Mouse (Mus musculus) NIH3T3 (cell line): ENCODE measurements around the gene Eif4a2.
"Not testable (repeated sequence)": the region's sequence is repeated elsewhere in the genome, so short reads cannot be mapped to it uniquely, and the experiment has no call there.

Experiments used
- DNase-seq: peaks from one replicate; pipeline ENCODE4 v3.0.0-alpha.2; 2012; ENCODE audit warnings: low read depth

The Eif4a2 gene

DNA sequence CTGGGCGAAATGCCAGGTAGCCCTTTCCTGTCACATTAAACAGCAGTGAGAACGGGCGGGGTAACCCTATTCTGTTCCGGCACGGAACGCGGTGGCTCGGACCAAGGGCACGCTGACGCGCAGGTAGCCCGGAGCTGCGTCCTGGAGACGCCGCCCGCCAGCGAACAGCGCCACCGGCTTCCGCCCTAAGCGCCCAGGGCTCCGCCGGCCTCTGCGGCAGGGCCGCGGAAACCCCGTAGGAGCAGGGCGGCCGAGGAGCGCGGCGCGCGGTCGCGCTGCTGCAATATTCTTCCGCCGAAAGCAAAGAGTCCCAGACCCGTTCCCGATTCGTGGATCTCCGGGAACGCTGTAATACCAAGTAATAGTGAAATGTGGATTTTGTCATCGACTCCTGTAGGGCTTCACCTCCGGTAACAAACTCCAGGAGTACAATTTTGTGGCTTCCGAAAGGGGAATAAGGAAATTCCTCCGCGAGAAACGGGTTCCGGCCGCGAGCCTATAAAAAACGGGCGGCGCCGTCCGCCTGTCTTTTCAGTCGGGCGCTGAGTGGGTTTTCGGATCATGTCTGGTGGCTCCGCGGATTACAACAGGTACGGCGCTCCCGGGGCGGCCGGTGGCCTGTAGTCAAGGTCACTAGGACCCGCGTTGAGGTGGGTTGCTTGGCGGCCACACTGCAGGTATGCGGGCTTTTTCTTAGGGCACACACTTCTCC lies at the start of gene Eif4a2:
Gene Eif4a2, plus strand, starts transcription at position 214 of the 712 bp plus-strand sequence.
- DNase-seq = peak; percentile 96

DNA sequence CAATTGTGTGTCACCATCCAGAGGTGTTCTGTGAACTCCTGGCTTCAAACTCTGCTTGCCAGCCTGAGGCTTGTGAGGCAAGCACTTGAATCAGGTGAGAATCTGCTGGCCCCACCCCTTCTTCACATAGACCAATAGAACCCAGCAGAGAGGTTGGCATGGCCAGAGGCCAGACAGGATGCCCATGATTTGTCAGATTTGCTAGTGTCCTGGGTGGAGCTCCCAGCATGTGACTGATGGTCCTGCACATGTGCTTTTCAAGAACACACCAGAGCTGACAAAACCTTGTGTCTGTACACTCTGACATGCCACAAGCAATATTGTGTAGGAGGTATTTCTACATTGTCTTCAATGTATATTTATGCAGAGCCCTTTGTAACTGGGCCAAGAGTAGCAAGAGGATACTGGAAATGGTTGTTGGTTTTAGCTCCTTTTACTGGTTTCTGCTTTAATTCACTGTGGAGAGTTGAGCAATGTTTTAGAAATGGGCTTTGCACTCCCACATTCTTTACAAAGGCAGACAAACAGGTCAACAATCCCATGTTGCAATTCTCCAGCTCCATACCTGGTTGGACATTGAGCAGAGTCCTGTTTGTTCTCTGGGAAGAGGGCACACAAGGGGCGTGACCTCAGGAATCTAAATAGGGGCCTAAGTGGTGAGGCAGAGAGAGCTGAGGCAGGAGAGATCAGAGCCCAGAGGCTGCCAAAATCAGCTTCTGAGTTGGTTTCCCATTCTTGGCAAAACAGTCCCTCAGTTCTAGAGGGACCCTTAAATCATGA lies 49.4 kb upstream of the Eif4a2 start, which contains the start of gene Kng1:
Gene Kng1, plus strand, starts transcription at position 198 of the 780 bp plus-strand sequence.
- DNase-seq = not testable (repeated sequence)

DNA sequence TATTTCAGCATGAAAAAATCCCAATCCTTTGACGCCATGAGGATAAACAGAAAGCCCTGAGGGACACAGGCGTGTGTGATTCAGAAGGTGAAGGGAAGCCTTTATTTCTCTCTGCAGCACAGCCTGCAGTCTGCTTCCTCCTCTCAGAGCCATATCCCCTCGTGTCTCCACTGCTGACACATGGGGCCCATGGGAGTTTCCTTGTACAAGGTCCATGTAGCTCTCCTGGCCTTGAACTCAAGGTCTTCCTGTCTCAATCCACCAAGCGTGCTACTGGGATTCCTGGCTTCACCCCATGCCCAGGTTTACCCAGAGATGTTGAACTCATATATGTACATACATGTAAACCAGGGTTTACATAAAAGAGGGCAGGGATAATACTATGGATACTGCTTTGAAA lies 47.6 kb upstream of the Eif4a2 start:
- not testable (repeated sequence) for DNase-seq

DNA sequence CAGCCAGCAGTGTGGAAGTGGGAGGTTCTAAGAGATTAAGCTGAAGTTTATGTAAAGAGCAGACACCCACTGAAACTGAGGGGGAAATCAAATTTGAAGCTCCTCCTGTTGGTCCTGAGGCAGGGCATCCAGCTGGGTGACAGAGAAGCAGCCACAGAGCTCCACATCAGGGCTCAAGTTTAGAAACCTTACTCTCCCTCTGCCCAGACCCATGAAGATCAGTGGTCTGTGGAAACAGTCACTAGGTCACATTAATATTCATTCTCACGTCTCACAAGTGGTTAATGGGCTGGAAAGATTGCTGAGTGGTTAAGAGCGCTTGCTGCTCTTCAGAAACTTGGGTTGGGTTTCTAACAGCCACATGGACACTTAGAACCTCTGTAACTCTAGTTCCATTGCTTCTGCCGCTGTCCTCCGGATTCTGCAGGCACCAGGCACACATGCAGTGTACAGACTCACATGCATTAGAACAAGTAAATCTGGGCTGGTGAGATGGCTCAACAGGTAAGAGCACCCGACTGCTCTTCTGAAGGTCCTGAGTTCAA lies 46.4 kb upstream of the Eif4a2 start:
- DNase-seq = not testable (repeated sequence)

DNA sequence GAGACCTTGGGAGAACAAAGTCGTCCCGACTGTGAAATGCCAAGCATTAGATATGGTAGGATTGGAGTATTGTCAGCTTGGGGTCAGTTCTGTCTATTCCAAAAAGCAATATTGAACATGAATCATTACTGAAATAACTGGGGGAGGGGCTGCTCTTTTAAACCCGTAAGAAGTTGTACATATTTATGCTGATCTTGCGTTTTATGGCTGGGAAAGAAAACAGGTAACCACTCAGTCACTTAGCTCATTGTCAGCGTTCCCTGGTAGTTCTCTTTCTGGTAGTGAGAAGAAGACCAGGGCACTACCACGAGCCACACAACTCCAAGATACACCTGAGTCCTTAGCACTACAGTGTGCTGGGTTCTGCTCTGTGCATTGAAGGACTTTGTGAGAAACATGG lies 29.7 kb upstream of the Eif4a2 start:
- not testable (repeated sequence) for DNase-seq

DNA sequence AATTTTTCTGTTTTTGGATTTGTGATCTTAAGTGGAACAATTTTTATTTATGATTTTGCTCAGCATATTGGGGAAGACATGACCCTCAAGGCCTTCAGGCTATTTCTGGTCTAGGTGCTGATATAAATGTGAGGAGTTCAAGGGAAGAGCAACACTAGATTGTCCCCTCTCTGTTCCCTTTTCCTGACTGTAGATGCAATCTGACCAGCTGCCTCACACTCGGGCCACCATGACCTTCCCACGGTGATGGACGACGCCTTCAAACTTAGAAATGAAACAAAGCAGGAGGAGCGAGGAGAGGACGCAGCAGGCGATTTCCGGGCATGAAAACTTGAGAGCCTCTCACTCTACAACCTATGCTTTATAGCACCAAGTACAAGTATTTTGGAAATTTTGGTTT lies 20.1 kb upstream of the Eif4a2 start:
- DNase-seq = not testable (repeated sequence)

DNA sequence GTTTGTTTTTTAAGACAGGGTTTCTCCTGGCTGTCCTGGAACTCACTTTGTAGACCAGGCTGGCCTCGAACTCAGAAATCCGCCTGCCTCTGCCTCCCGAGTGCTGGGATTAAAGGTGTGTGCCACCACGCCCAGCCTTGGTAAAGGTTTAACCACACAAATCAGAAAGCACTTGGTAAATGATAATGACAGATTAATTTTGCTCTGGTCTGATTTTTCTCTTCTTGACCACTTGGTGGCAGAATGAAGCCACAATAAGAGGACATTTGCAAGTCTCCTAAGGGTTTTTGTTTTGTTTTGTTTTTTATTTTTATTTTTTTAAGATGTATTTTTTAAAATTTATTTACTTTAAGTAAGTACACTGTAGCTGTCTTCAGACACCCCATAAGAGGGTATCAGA lies 19.5 kb upstream of the Eif4a2 start:
- peak; percentile 61 for DNase-seq

DNA sequence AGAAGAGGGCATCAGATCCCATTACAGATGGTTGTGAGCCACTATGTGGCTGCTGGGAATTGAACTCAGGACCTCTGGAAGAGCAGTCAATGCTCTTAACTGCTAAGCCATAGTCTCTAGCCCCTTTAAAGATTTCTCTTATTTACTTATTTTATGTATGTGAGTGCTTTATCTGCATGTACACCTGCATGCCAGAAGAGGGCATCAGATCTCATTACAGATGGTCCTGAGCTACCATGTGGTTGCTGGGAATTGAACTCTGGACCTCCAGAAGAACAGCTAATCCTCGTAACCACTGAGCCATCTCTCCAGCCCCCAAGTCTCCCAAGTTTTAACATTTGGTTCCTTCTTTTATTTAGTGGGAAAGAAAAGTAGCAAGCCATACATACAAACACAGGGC lies 18.8 kb upstream of the Eif4a2 start:
- DNase-seq = peak; percentile 6

DNA sequence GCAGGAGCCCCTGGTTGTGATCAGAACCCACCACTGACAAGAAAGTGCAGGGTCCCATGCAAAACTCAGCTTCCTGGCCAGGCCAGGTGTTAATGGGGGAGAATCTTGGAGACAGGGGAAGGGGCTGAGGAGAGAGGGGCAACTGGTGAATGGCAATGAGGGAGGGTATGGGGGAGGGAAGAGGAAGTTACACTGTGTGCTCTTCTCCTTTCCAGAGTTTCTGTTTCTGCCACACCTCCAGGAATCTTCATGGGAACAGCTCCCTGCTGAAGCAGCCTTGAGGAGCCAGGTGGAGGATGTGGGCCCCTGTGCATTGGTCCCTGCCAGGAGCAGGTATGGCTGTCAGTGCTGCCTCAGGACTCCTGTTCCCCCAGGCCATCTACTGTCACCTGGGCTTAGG lies 15.9 kb upstream of the Eif4a2 start:
- DNase-seq = not testable (repeated sequence)

DNA sequence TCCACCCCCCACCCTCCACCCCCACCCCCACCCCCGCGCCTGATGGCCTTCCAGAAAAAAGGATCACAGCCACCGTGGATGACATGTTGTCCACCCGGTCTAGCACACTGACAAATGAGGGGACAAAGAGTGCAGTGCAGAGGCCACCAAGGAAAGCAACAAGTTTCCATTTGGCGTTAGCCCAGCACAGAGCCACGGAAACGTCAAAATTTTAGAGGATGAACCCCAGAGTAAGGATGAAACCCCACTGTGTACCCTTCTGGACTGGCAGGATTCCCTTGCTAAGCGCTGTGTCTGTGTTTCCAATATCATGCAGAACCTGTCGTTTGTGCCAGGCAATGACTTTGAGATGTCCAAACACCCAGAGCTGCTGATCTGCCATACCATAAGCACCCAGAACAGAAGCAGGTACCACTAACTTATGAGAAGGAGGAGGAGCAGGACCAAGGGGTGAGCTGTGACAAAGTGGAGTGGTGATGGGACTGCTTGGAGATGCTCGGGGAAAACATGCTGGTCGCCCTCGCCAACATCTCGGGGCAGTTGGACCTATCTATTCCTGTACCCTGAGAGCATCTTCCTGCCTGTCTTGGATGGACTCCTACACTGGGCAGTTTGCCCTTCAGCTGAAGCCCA lies 13.8 kb upstream of the Eif4a2 start:
- no peak for DNase-seq

DNA sequence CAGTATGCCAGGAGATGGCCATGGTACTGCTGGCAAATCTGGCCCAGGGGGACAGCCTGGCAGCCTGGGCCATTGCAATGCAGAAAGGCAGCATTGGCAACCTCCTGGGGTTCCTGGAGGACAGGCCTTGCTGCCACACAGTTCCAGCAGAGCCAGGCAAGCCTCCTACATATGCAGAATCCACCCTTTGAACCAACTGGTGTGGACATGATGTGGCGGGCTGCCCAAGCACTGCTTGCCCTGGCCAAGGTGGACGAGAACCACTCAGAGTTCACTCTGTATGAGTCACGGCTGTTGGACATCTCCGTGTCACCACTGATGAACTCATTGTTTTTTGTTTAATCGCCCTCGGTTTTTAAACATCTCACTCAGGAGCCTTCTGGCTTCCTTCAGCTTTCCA lies 13.1 kb upstream of the Eif4a2 start:
- DNase-seq = peak; percentile 43

DNA sequence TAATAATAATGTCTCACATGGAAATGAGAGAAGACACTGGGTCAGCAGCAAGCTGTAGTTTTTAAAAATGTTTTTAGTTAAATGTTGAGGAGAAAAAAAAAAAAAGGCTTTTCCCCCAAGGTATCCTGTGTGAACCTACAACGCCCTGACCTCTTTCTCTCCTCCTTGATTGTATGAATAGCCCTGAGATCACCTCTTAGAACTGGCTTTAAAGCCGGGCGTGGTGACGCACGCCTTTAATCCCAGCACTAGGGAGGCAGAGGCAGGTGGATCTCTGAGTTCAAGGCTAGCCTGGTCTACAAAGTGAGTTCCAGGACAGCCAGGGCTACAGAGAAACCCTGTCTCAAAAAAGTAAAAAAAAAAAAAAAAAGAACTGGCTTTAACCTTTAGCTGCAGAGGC lies 11.7 kb upstream of the Eif4a2 start:
- DNase-seq = not testable (repeated sequence)

DNA sequence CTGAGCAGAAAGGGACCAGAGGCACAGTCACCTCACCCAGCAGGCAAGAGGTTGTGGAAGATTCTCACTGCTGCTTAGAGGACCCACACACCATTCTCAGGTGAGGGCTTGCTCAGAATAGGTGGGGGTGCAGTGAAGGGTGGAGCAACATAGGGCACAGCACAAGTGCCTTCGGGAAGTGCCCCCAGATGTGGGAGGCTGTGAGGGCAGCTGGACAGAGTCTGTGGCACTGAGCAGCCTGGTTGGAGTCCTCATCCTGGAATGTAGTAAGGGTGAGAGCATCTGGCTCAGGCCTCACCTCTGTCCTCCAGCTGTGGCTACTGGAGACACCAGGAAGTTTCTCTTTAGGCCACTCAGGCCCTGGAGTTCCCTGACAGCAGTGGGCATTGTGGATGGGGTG lies 10.4 kb upstream of the Eif4a2 start:
- not testable (repeated sequence) for DNase-seq

DNA sequence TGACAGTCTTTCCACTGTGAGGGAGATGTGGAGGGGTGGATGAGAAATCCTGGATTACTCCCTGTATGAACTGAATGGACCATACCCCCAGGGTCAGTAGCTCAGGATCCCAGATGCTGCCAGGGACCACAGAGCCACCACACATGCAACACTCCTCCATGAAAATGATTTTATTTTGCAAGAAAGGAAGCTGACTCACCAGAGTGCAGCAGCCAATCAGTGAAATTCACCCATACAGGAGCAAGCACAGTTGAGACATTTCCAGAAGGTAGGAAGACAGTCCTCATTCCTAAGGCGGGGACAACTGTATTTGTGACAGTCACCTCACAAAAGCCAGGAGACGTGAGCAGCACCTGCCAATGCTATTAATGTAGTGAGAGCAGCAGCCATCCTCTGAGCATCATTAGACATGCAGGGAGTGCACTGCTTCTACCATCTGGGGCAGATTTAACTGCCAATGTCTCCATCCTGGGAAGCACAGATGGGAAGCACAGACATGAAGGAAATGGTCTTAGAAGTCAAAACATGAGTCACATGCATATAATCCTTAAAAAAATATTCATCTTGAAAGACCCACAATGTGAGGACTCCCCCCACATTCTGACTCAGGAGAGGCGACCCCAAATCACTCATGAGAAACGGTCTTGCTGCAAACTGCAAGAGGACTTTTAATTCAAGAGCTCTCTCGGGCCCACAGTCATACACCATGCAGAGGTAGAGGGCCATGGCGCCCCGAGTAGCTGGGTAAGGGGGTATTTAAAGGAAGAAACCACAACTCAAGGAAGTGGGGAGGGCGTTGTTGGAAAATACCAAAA lies 9.7 kb upstream of the Eif4a2 start:
- DNase-seq = peak; percentile 14

DNA sequence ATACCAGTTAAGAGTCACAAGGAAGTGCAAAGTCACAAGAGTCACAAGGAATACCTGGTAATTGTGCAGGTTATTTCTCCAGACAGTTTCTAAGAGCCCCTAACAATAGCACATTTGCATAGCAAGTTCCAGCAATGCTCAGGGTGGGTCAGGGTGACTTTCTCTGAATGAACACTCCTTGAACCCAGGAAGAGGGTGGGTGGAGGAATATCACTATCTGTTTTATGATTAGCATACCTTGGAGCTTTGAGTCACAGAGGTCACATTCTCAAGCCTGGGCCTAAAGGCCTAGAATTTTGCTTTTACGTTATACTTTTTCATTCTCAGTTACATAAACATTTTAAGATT lies 9.2 kb upstream of the Eif4a2 start:
- not testable (repeated sequence) for DNase-seq

DNA sequence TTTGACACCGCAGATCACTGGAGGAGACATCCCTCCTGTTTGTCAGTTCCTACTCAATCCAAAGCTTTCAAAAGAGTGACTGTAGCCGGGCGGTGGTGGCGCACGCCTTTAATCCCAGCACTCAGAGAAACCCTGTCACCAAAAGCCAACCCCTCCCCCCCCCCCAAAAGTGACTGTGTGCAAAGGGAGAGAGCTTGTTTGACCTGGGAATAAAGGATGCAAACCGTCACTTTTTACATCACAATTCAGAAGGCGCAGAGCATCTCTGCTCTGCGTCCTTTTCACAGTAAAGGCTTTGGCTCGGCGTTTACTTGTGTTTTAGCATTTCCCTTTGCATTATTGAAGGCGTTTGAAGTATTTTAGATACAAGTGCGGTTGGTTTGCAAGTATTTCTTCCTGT lies 7.6 kb upstream of the Eif4a2 start:
- no peak for DNase-seq

DNA sequence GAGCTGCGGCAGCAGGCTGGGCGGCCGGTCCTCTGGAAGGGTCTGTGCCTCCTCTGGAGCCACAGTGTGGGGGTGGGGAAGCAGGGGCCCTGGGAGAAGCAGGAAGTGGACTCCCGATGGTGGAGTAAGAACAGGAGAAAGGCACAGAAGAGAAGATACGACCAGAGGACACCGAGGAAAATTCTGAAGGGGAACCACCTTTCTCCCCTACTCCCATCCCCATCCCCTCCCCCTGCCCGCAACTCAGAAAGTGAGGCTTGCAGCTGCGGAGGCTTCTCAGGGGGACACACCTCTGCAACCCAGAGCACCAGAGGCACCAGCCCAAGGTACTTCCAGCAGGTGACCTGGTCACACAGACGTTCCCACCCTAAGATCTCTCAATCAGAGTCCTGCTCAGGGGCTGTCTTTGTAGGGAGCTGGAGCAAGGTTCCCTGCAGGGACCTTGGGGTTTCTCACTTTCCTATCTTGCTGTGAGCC lies 7.1 kb upstream of the Eif4a2 start:
- no peak for DNase-seq

DNA sequence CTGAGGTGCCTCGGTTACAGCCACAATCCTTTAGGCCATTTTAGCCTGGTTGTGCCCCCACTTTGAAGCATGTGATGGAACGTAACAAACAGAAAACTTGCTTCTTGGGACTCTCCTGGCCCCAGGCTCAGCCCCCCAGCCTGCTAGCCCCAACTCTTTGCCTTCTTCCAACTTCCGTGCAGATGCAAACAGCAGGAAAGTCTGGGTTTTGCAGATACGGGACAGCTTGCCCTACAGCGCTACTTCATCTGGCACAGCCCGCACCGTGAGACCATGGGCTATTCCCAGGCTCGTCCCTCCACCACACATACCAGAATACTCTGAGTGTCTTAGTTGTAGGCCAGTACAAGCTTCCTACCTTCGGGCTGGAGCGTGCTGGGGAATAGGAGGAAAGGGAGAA lies 6.6 kb upstream of the Eif4a2 start:
- DNase-seq = no peak

DNA sequence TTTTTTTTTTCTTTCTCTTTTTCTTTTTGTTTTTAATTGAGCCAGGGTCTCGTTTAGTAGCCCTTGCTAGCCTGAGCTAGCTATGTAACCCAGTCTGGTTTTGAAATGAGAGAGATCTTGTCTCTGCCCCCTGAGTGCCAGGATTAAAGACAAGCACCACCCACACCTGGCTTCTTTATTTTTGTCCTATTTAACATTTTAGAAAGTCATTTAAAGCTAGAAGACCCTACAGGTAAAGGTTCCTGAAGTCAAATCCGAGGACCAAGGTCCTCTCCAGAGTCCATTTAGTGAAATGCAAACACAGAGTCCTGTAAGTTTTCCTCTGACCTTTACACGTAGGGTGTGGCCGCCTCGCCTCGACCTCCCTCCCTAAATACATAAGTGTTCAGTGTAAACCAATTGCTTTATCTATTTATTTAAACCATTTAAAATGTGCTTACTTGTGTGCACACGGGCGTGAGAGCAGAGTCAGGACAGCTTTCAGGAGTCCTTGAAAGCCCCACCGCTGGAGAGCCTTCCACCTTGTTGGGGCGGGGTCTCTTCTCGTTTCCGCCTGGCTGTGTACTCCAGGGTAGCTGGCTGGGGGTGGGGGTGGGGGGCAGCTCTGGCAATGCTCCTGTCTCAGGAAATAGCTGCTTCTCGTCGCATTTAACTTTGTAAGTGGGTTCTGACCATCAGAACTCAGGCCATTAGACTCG lies 4.8 kb upstream of the Eif4a2 start:
- DNase-seq = no peak

DNA sequence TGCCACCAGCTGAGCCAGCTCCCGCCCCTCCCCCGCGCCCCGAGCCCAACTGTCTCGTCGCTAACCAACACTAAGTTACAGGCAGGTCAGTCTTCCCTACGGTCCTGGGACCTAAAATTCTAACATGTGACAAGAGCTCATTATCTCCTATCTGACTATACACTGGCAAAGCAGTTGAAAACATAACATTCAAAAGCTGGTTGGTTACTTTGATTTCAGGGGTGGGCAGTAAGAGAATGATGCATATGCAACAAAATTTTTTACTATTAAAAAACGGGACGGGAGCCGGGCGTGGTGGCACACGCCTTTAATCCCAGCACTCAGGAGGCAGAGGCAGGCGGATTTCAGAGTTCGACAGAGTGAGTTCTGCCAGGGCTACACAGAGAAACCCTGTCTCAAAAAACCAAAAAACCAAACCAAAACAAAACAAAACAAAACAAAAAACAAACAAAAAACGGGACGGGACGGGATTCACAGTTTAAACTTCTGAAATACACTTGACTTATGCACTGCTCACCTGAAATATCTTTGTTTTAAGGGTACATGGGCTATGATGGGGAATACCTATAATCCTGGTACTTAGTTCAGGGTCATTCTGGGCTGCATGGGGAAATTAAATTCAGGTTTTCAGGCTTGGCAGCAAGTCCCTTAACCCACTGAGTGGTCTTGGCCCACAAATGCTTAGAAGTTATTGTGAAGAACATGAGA lies 4.1 kb upstream of the Eif4a2 start:
- DNase-seq = no peak
